Mouse (Mus musculus) ovary, postnatal 14 days (tissue): ENCODE data around the gene Tm7sf2.
"Not testable (repeated sequence)": the region's sequence is repeated elsewhere in the genome, so short reads cannot be mapped to it uniquely, and the experiment has no call there.

Experiments used
- DNase-seq: peaks from one replicate; pipeline ENCODE4 v3.0.0; 2022; ENCODE audit warnings: low spot score

Tm7sf2 gene

GRCm38 (mm10) chr19:6044102-6044501, 24.1 kb downstream of the Tm7sf2 start:
- DNase-seq: not testable (repeated sequence)

DNA sequence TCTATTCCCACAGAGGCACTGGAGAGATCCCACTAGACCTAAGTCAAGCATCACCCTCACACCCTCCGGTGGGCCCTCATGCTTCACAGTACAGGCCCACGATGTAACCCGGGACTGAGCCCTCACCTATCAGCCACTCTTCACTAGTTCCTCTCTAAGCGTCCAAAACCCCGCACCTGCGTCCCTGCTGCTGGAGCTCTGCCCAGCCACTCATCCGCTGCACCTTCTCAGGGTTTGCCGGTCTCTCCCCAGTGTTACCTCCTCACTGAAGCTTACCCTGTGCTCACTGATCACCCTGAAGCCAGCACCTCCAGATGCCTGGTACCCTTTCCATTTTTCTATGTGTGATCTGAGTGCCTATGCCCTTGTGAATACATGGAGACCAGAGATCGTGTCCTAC, 25.9 kb downstream of the Tm7sf2 start:
- DNase-seq: no peak

GRCm38 (mm10) chr19:6040002-6040401, 28.2 kb downstream of the Tm7sf2 start:
- no peak for DNase-seq

DNA sequence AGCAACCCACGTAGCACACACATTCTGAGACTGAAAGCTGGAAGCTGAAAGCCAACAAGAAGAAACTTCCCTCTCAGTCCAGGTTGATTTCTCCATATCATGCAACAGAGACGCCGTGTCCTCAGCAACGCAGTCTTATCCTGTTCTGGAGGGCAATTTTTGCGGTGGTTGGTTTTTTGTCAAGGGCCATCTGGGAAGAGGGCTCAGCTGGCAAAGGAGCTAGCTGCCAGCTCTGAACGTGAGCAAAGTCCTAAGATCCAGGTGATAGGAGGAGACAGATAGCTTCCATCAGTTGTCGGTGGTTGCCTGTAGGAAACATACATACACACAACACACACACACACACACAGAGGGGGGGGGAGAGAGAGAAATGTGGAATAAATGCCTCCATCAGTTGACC, 29.8 kb downstream of the Tm7sf2 start:
- no peak for DNase-seq

DNA sequence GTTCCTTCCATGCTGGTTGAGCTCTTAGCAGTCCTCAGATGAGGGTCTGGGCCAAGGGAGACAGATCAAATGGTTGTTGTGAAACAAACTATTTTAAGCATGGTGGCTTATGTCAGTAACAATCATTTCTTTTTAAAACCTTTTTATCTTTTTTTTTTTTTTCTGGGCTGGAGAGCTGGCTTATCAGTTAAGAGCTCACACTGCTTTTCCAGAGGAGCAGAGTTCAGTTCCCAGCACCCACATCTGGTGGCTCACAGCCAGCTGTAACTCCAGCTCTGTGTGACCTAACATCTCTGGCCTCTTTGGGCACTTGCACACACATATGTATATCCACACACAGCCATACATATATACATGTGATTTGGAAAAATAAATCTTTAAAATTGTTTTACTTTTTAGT, 30.5 kb downstream of the Tm7sf2 start:
- no peak for DNase-seq

DNA sequence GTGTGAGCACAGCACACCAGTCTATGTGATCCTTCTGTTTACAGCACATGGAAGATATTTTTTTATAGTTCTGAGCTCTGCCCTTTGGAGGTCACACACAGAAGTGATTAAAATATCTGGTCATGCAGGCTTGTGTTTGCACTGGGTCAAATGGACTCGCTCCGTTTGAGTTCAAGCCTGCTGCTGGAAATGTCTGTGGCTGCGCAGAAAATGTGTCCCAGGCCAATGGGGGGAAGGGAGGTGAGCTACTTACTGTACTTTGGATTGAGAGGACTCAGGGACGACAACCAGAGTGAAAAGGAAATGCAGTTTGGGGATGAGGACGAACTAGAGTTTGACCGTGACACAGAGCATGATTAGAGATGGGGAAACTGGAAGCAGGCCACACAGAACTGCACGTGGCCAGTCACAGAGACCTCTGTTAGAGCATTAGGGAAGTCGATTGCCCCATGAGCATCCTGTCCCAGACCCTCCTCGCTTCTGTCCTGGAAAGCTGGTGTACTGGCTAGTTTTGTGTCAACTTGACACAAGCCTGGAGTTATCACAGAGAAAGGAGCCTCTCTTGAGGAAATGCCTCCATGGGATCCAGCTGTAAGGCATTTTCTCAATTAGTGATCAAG, 32.1 kb downstream of the Tm7sf2 start:
- DNase-seq: no peak

- no peak for DNase-seq
Measured at GRCm38 (mm10) chr19:6030520-6031280, 37.5 kb downstream of the Tm7sf2 start.

DNA sequence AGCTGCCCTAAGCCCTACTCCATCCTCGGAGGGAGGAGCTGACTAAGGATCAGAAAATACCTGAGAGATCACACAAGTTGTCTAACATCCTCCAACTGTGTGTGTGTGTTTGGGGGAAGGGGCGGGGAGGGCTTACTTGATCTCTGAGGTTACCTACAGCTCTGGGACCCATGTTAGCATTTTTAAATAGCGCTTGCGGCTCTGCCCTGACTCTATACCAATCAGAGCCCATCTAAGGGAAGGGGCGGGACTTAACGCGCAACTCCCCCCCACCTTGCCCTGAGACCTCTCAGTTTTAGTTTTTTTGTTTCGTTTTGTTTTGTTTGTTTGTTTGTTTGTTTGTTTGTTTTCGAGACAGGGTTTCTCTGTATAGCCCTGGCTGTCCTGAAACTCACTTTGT, 38.7 kb downstream of the Tm7sf2 start:
- DNase-seq: no peak

GRCm38 (mm10) chr19:6028991-6029390, 39.2 kb downstream of the Tm7sf2 start:
- DNase-seq: no peak

GRCm38 (mm10) chr19:6023930-6024329, 44.2 kb downstream of the Tm7sf2 start:
- DNase-seq: no peak

- DNase-seq: no peak
Measured at GRCm38 (mm10) chr19:6023059-6023458, 45.1 kb downstream of the Tm7sf2 start.

DNA sequence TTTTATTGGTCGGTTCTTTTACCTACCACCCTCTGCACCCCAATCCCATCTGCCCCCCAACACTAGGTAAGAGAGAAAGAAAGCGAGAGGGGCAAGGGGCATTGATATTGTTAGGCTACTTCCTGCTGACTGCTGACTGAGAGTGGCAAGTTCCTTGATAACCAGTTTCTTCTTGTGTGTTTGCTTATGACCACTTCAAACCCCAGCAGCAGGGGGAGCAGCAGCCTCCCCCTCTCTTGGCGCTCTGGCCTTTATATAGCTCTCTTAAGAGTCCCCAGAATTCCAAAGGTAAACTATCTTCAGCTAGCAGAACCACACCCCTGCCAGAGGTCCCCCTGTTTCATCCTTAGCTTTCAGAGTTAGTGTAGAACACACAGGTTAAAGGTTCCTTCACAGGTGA, 47.9 kb downstream of the Tm7sf2 start:
- DNase-seq: no peak

DNA sequence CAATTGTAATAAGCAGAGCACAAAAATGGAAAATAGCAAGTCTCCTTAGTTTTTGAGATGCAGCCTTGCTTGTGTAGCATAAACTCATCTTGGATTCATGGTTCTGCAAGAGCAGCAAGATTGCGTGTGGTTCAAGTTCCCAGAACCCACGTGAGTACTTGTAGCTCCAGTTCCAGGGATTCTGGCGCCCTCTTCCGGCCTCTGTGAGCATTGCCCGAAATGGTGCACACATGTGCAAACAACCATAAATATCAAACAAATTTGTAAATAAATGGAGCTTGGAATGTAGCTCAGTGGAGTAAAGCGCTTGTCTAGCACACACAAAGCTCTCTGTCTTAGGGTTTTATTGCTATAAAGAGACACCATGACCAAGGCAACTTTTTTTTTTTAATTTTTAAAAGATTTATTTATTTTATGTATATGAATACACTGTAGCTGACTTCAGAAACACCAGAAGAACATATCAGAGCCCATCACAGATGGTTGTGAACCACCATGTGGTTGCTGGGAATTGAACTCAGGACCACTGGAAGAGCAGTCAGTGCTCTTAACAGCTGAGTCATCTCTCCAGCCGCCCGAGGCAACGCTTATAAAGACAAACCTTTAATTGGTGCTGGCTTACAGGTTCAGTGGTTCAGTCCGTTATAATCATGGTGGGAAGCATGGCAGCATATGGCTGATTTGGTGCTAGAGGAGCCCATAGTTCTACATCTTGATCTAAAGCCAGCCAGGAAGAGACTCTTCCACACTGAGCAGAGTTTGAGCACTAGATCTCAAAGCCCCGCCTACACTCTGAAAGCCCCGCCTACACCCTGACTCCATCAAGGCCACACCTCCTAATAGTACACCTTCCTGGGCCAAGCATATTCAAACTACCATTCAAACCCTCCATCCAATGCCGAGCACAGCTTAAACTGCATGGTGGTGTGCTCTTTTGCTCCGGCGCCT, 49.8 kb downstream of the Tm7sf2 start:
- DNase-seq: peak; percentile 85

- no peak for DNase-seq
Measured at GRCm38 (mm10) chr19:6016532-6016931, 51.6 kb downstream of the Tm7sf2 start.

- DNase-seq: peak; percentile 51
Measured at GRCm38 (mm10) chr19:6015511-6016315, 52.5 kb downstream of the Tm7sf2 start, which contains the start of gene Capn1. Capn1 (minus strand) TSS chr19:6015897.

DNA sequence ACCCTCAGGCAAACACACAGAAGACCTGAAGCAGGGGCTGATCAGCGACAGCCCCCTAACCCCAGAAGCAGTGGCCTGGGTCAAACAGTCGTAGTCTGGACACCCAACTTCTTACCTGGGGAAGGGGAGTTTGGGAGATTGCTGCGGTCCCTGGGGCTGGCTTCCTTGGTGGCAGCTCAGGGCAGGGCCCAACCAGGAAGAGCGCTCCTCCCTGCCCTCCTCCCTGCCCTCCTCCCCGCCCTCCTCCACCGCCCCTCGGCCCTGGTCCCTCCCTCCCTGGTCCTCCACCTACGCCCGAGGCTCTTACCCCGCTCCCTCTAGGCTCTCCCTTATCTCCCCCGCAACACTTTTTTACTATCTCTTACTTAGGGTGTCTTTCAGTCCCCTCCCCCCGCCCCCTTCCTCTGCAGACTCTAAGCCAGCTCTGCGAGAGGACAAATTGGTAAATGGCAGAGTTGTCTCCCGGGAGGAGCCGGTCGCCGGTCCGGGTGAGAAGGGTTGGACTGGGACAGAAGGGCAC, 53.1 kb downstream of the Tm7sf2 start:
- DNase-seq: no peak

GRCm38 (mm10) chr19:6013691-6014090, 54.5 kb downstream of the Tm7sf2 start:
- no peak for DNase-seq
